26 mouse cellular contexts compared by ENCODE assay signal in the genomic region with DNA sequence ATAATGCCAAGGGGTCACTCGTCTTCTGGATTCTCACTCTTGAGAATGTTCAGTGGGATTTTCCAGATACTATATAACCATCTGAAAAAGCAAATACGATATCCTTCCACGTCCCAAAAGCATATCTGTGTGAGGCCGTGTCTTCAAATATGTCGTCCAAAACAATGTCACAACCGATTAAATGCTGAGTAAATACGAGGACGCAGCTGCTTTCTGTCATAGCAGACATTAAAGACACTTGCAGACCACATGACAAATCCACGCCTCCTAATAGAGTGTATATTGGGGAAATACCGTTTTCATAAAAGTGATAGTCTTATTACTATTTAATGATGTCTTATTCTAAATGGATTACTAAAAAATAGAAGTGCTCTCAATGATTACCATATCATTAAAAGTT. TPM values are rescaled to one million over a fixed set of nuclear protein-coding genes. Genes with fewer than 3 reads are reported as not detected.
DNase-seq lines count a peak whose midpoint lies in the region; ATAC-seq and TF ChIP-seq lines count a peak whose summit lies in the region.
"Had no signal": no experiment of that assay in that cellular context is flagged by ENCODE, and none has a peak within 500 bp of the region (broad histone marks: within the 10 kb centered on the region; RNA-seq: fewer than 3 reads in every experiment).

No protein-coding gene starts in this region.

- TF ChIP-seq CTCF in stomach, postnatal 0 days (IDR thresholded peaks at IDR 0.05; ENCODE audit: low read depth): no peak

- no peaks in the 10 kb centered on the region for H3K9me3 ChIP-seq in kidney, embryonic 15.5 days (replicated peaks)
- no peaks in the 10 kb centered on the region for H3K9me3 ChIP-seq in kidney, embryonic 14.5 days (ENCODE audit: control insufficient read depth, low read length)
- no peaks in the 10 kb centered on the region for H3K9me3 ChIP-seq in lung, embryonic 15.5 days
- no peaks in the 10 kb centered on the region for H3K9me3 ChIP-seq in stomach, embryonic 14.5 days (ENCODE audit: control insufficient read depth, low read depth, low read length)
- no peaks in the 10 kb centered on the region for H3K9me3 ChIP-seq in stomach, postnatal 0 days (ENCODE audit: control insufficient read depth, low read length)
- H3K9me3 ChIP-seq in heart, embryonic 11.5 days (replicated peaks; ENCODE audit: control insufficient read depth, low read length): no peaks in the 10 kb centered on the region
- H3K9me3 ChIP-seq: embryonic facial prominence, embryonic 12.5 days; forebrain, embryonic 12.5 days; forebrain, embryonic 15.5 days; G1E; heart, embryonic 13.5 days had no signal

- TF ChIP-seq EP300 in stomach, postnatal 0 days (optimal IDR thresholded peaks at IDR 0.05): no peak

- H3K27ac ChIP-seq in kidney, embryonic 15.5 days: peak overlapping the region; percentile 27; the same call in 1 of the 2 replicates
- H3K27ac ChIP-seq in kidney, embryonic 14.5 days (ENCODE audit: low read depth, low read length): no peak overlapping the region
- H3K27ac ChIP-seq in lung, embryonic 15.5 days: no peak overlapping the region
- H3K27ac ChIP-seq in stomach, embryonic 14.5 days (ENCODE audit: low read length): peak overlapping the region; percentile 15; the same call in 1 of the 2 replicates
- no peak overlapping the region for H3K27ac ChIP-seq in stomach, postnatal 0 days (replicated peaks)
- no peak overlapping the region for H3K27ac ChIP-seq in heart, embryonic 11.5 days (ENCODE audit: low read depth, low read length)
- H3K27ac ChIP-seq: embryonic facial prominence, embryonic 12.5 days; forebrain, embryonic 12.5 days; forebrain, embryonic 15.5 days; heart, embryonic 13.5 days; hindbrain, embryonic 14.5 days had no signal

- DNase-seq in lung, postnatal 4 days: no peak
- DNase-seq in stomach, postnatal 0 days (ENCODE audit: low spot score): no peak
- DNase-seq: adrenal gland, postnatal 10 days; adrenal gland, postnatal 36 days; B cell, adult 2 months; cerebellum, adult 18-20 months; cerebellum, adult 9-10 months; cerebellum, postnatal 14 days; gastrocnemius, postnatal 25 days; heart, adult 18-20 months; heart, postnatal 14 days; heart, postnatal 4 days had no signal

- H3K4me2 ChIP-seq in kidney, embryonic 15.5 days: no peak overlapping the region
- no peak overlapping the region for H3K4me2 ChIP-seq in kidney, embryonic 14.5 days (replicated peaks; ENCODE audit: low read depth, low read length)
- H3K4me2 ChIP-seq in lung, embryonic 15.5 days: no peak overlapping the region
- H3K4me2 ChIP-seq in stomach, embryonic 14.5 days (replicated peaks; ENCODE audit: low read depth, low read length): no peak overlapping the region
- no peak overlapping the region for H3K4me2 ChIP-seq in stomach, postnatal 0 days (replicated peaks; ENCODE audit: low read depth)
- H3K4me2 ChIP-seq in heart, embryonic 11.5 days: no peak overlapping the region
- H3K4me2 ChIP-seq: embryonic facial prominence, embryonic 12.5 days; forebrain, embryonic 12.5 days; forebrain, embryonic 15.5 days; heart, embryonic 13.5 days; hindbrain, embryonic 14.5 days had no signal

- WGBS in kidney, embryonic 15.5 days: 76% methylated on average over 10 of the region's 10 CpGs
- WGBS in kidney, embryonic 14.5 days: 72% methylated on average over 10 of the region's 10 CpGs
- 48% methylated on average over 10 of the region's 10 CpGs for WGBS in lung, embryonic 15.5 days
- 57% methylated on average over 10 of the region's 10 CpGs for WGBS in stomach, embryonic 14.5 days
- WGBS in stomach, postnatal 0 days: 51% methylated on average over 10 of the region's 10 CpGs
- WGBS in heart, embryonic 11.5 days (ENCODE audit: insufficient replicate concordance): 85% methylated on average over 10 of the region's 10 CpGs

- H3K9ac ChIP-seq in kidney, embryonic 15.5 days: no peak overlapping the region
- H3K9ac ChIP-seq in kidney, embryonic 14.5 days (ENCODE audit: low read depth, low read length): no peak overlapping the region
- no peak overlapping the region for H3K9ac ChIP-seq in lung, embryonic 15.5 days
- H3K9ac ChIP-seq in stomach, embryonic 14.5 days (replicated peaks; ENCODE audit: low read depth, low read length): no peak overlapping the region
- no peak overlapping the region for H3K9ac ChIP-seq in stomach, postnatal 0 days (ENCODE audit: low read length)
- no peak overlapping the region for H3K9ac ChIP-seq in heart, embryonic 11.5 days (ENCODE audit: low read depth, low read length)
- H3K9ac ChIP-seq: embryonic facial prominence, embryonic 12.5 days; forebrain, embryonic 12.5 days; forebrain, embryonic 15.5 days; heart, embryonic 13.5 days; hindbrain, embryonic 14.5 days had no signal

- 0 out of 2 replicates have a peak, but pooled peaks cover 8% of the 10 kb centered on the region for H3K4me1 ChIP-seq in kidney, embryonic 15.5 days
- 0 out of 2 replicates have a peak, but pooled peaks cover 5% of the 10 kb centered on the region for H3K4me1 ChIP-seq in kidney, embryonic 14.5 days (ENCODE audit: control insufficient read depth, insufficient read depth, low read length)
- peaks cover 15% of the 10 kb centered on the region for H3K4me1 ChIP-seq in lung, embryonic 15.5 days
- H3K4me1 ChIP-seq in stomach, embryonic 14.5 days (ENCODE audit: control insufficient read depth, insufficient read depth, low read length): 0 out of 2 replicates have a peak, but pooled peaks cover 14% of the 10 kb centered on the region
- no peaks in the 10 kb centered on the region; the same call in 1 of the 2 replicates for H3K4me1 ChIP-seq in stomach, postnatal 0 days (replicated peaks; ENCODE audit: control insufficient read depth, insufficient read depth)
- no peaks in the 10 kb centered on the region for H3K4me1 ChIP-seq in heart, embryonic 11.5 days (ENCODE audit: control insufficient read depth, insufficient read depth, low read length)
- H3K4me1 ChIP-seq: forebrain, embryonic 15.5 days had no signal

- no peak overlapping the region for H3K4me3 ChIP-seq in kidney, embryonic 15.5 days (replicated peaks)
- H3K4me3 ChIP-seq in kidney, embryonic 14.5 days (ENCODE audit: low read length): no peak overlapping the region
- H3K4me3 ChIP-seq in lung, embryonic 15.5 days: no peak overlapping the region
- no peak overlapping the region for H3K4me3 ChIP-seq in stomach, embryonic 14.5 days (ENCODE audit: low read depth, low read length)
- H3K4me3 ChIP-seq in stomach, postnatal 0 days (ENCODE audit: low read depth, low read length): no peak overlapping the region
- H3K4me3 ChIP-seq in heart, embryonic 11.5 days (ENCODE audit: low read depth, low read length): no peak overlapping the region
- H3K4me3 ChIP-seq: embryonic facial prominence, embryonic 12.5 days; erythroblast, embryonic 14.5 days; forebrain, embryonic 12.5 days; forebrain, embryonic 15.5 days; heart, embryonic 13.5 days had no signal

- no peaks in the 10 kb centered on the region for H3K36me3 ChIP-seq in kidney, embryonic 15.5 days
- H3K36me3 ChIP-seq in kidney, embryonic 14.5 days (ENCODE audit: control insufficient read depth, insufficient read depth, low read length): no peaks in the 10 kb centered on the region
- H3K36me3 ChIP-seq in lung, embryonic 15.5 days: no peaks in the 10 kb centered on the region
- H3K36me3 ChIP-seq in stomach, embryonic 14.5 days (ENCODE audit: control insufficient read depth, insufficient read depth, low read length): no peaks in the 10 kb centered on the region
- H3K36me3 ChIP-seq in stomach, postnatal 0 days (ENCODE audit: control insufficient read depth, insufficient read depth, low read length): no peaks in the 10 kb centered on the region
- no peaks in the 10 kb centered on the region for H3K36me3 ChIP-seq in heart, embryonic 11.5 days (ENCODE audit: control insufficient read depth, insufficient read depth, low read length)
- H3K36me3 ChIP-seq: embryonic facial prominence, embryonic 12.5 days; forebrain, embryonic 12.5 days; forebrain, embryonic 15.5 days; heart, embryonic 13.5 days had no signal

- H3K27me3 ChIP-seq in kidney, embryonic 15.5 days: no peaks in the 10 kb centered on the region
- no peaks in the 10 kb centered on the region for H3K27me3 ChIP-seq in kidney, embryonic 14.5 days (ENCODE audit: control insufficient read depth, insufficient read depth, low read length)
- H3K27me3 ChIP-seq in lung, embryonic 15.5 days: no peaks in the 10 kb centered on the region
- H3K27me3 ChIP-seq in stomach, embryonic 14.5 days (ENCODE audit: control insufficient read depth, insufficient read depth, low read length): no peaks in the 10 kb centered on the region
- no peaks in the 10 kb centered on the region for H3K27me3 ChIP-seq in stomach, postnatal 0 days (ENCODE audit: control insufficient read depth, insufficient read depth, low read length)
- H3K27me3 ChIP-seq in heart, embryonic 11.5 days (ENCODE audit: control insufficient read depth, insufficient read depth, low read length): no peaks in the 10 kb centered on the region
- H3K27me3 ChIP-seq: CH12.LX; embryonic facial prominence, embryonic 12.5 days; forebrain, embryonic 12.5 days; forebrain, embryonic 15.5 days; heart, embryonic 13.5 days; Patski had no signal

- no peak for ATAC-seq in kidney, embryonic 15.5 days (replicated peaks; ENCODE audit: low FRiP score)
- no peak for ATAC-seq in kidney, embryonic 14.5 days (ENCODE audit: low FRiP score, low TSS enrichment)
- ATAC-seq in lung, embryonic 15.5 days (ENCODE audit: borderline replicate concordance, extremely low read depth, low FRiP score, low TSS enrichment): peak; percentile 32; the same call in 1 of the 2 replicates
- no peak for ATAC-seq in stomach, embryonic 14.5 days (ENCODE audit: insufficient number of reproducible peaks, insufficient read depth, low FRiP score, low read depth)
- no peak for ATAC-seq in stomach, postnatal 0 days (ENCODE audit: low FRiP score, low TSS enrichment)
- ATAC-seq in heart, embryonic 11.5 days (replicated peaks; ENCODE audit: insufficient number of reproducible peaks, low FRiP score, low TSS enrichment): no peak
- ATAC-seq: forebrain, embryonic 15.5 days; Patski had no signal

RNA-seq across cellular contexts. Expression of a gene that starts 38.0 kb away (rescaled TPM):
- polyA plus RNA-seq in kidney, embryonic 15.5 days (2015; fragmentation: Nextera tagmentation; extraction: Ambion mirVana): 4.2 and 4.4 TPM in 2 replicates
- 3.2 and 5.2 TPM in 2 replicates for polyA plus RNA-seq in kidney, embryonic 14.5 days (2014; fragmentation: Nextera tagmentation; extraction: Ambion mirVana)
- polyA plus RNA-seq in lung, embryonic 15.5 days (2015; fragmentation: Nextera tagmentation; extraction: Ambion mirVana): 6.9 and 7.8 TPM in 2 replicates
- 5.0 and 7.7 TPM in 2 replicates for polyA plus RNA-seq in stomach, embryonic 14.5 days (2014; fragmentation: Nextera tagmentation; extraction: Ambion mirVana)
- 5.5 and 7.8 TPM in 2 replicates for polyA plus RNA-seq in stomach, postnatal 0 days (2015; fragmentation: Nextera tagmentation; extraction: Ambion mirVana)
- polyA plus RNA-seq in heart, embryonic 11.5 days (2014; fragmentation: Nextera tagmentation; extraction: Ambion mirVana): 3.7 and 4.6 TPM in 2 replicates

Comparison
In these comparisons a context has a peak if more than half of its experiments do, and no peak if none do; other contexts are left out.
1. H3K27ac ChIP-seq: peak in kidney, embryonic 15.5 days (single experiment) and stomach, embryonic 14.5 days (single experiment); none in kidney, embryonic 14.5 days (single experiment), lung, embryonic 15.5 days (single experiment), stomach, postnatal 0 days (single experiment) and heart, embryonic 11.5 days (single experiment).